Mouse (Mus musculus) MEL-GATA-1-ER (cell line): ENCODE measurements at regions not wholly inside any gene's neighbourhood (a gene's known extent, or its start where the extent isn't known, plus 50 kb on each side); places are given as distances from the start of the nearest gene placed in this dataset.
"Not testable (repeated sequence)": the region's sequence is repeated elsewhere in the genome, so short reads cannot be mapped to it uniquely, and the experiment has no call there.

ENCODE experiments used
- DNase-seq: peaks from one replicate; pipeline ENCODE4 v3.0.0-alpha.2; 2012; ENCODE audit warnings: low read depth; ENCODE audit errors: extremely low read depth

DNA sequence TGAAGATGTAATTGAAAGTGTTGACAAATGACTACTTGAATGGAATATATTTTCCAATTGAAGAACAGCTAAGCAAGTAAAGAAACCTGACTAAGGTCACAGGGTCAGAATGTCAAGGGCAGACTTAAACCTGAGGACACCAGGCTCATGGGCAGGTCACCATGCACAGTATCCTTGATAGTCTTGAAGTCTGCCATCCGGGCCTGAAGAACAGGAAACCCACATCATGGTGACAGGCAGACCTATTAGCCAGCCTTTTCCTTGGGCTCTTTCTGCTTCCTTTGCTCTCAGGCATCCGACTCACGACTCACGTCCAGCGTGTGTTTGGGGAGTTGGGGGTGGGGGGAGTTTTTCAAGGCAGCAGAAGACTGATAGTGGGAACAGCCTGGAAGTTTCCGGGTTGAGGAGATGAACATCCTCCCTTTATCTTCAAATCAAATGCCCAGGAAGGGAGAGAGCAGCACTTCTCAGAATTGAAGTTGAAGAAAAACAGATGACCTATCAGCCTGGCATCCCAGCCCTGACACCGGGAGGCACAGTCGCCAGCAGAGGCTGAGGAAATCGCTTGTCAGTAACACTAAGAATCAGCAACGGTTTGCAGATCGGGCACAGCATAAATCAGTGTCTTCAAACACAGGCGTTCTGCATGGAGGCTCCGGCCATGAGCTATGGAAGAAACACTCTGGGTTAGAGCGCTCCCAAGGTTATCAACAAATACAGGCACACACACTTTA is 163.5 kb downstream of the Opa1 start:
- no peak for DNase-seq

- DNase-seq = no peak
Observed at GRCm38 (mm10) chr16:29745486-29745885, 166.4 kb downstream of the Opa1 start.

DNA sequence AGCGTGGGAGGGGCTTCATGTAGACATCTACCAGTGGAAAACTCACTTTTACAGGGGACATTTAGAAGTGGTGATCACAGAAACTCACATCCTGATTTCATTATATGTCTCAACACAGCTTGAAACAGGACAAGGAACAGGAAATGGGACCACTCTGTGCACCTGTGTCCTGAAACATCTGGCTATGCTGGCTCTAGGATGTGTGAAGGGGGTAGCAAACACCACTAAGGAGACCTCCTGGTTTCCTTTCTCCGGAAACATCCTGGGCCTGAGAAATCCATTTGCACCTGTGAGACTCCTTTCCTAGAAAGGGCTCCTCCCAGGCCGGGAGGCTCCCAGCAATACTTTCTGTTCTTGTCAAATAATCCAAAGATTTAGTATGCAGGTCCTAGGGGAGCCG is 167.1 kb downstream of the Opa1 start:
- DNase-seq = no peak

GRCm38 (mm10) chr16:29749167-29749566 is 170.0 kb downstream of the Opa1 start:
- DNase-seq = no peak

GRCm38 (mm10) chr16:29754579-29755199 is 175.6 kb downstream of the Opa1 start:
- no peak for DNase-seq

- no peak for DNase-seq
Observed at GRCm38 (mm10) chr16:29758246-29758645, 179.1 kb downstream of the Opa1 start.

DNA sequence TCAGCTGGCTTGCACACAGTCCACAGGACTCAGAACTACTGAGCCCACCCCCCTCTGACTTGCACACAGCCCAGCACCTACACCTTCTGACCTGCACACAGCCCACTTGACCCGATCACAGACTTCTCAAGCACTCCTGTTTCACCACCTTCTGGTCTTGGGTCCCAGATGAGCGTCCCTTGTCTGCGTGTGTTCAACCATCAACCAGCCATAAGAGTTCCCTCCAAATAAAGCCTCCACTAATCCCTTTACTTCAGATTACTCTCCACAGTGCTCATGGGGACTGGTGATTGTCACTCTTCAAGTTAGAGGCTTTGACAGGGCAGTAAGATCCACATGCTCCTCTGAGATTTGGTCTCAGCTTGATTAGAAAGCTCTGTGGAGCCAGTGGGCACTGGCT is 180.3 kb downstream of the Opa1 start:
- DNase-seq = no peak

DNA sequence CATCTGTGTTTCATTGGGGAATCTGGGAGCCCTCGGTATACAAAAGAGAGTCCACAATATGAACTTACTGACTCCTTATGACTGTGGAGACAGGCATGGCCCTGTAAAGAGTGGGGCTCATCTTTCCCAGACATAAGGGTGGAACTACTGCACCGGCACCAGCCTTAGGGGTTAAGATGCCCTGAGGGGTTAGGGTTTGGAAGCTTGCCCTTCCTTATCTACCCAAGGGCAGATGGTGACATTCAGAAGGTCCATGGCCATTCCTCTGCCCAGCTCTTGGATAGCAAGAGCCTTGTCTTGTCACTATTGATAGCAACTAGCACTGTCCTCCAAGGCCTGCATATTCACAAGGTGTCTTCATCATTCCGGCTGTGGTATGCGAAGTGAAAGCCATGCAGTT is 181.5 kb downstream of the Opa1 start:
- DNase-seq = no peak

GRCm38 (mm10) chr16:29761779-29762277 is 182.7 kb downstream of the Opa1 start:
- DNase-seq = no peak

DNA sequence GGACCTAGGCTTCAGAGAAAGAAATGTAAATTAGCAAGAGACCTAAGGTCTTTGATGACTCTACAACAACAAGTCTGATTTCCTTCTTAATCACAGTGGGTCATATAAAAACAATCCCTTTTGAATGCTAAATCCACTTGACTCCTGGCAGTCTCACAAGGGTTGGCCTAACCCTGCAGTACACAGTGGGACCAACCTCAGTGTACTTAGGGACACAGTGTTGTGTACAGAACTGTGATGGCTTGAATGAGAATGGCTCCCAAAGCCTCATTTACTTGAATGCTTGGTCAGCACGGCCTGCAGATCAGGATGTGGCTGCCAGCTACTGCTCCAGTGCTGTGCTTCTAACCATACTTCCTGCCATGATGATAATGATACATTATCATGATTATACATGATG is 185.2 kb downstream of the Opa1 start:
- DNase-seq = no peak

- DNase-seq = not testable (repeated sequence)
Observed at GRCm38 (mm10) chr16:29765801-29766200, 186.7 kb downstream of the Opa1 start.

DNA sequence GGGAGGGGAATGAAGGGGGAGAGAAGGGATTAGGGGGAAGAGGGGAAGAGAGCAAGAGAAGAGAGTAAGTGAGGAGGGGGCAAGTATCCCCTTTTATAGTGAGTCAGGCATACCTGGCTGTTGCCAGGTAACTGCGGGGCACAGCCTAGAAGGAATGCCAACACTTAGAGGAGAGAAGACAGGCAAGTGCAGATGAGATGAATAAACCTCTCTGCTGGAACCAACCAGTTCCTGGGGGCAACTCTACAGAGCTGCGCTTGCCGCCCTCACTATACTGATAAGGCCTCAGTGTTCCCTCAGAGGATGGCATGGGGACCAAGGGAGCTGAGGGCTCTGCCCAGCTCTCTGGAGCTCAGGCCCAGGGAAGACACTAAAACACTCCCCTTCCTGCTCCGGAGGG is 192.2 kb downstream of the Opa1 start:
- DNase-seq = no peak

- no peak for DNase-seq
Observed at GRCm38 (mm10) chr16:29771728-29772608, 192.8 kb downstream of the Opa1 start.

DNA sequence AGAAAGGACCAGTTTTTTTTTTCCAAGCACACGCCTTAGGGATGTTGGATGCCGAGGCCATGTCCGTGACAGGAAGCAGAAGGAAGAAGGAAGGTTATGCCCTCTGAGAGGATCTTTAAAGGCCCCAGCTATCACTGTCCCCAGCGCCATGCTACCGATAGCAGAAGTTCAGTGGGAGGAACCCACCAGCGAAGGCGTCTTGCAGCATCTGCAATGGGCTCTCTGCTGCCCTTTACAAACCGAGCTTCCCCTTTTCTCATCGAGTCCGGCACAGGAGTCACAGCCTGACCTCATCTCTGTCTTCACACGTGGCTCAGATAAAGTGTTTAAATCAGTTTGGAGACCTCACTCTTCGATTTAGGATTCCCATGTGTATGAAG is 193.5 kb downstream of the Opa1 start:
- DNase-seq = peak; percentile 7

DNA sequence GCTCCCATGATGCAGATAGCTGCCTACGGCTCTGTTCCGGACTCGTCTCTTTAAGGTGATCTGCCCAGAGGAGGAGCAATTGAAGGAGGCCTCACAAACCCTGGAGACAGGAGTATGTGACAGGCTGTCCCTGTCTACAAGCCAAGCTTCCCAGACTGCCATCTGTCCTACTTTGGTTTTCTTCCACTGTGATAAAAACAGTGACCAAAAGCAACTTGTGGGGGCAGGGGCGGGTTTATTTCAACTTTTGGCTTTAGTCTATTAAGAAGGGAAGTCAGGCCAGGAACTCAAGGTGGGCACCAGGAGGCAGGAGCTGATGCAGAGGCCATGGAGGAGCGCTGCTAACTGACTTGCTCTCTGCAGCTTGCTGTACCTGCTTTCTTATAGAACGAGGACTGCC is 193.9 kb downstream of the Opa1 start:
- DNase-seq = no peak

DNA sequence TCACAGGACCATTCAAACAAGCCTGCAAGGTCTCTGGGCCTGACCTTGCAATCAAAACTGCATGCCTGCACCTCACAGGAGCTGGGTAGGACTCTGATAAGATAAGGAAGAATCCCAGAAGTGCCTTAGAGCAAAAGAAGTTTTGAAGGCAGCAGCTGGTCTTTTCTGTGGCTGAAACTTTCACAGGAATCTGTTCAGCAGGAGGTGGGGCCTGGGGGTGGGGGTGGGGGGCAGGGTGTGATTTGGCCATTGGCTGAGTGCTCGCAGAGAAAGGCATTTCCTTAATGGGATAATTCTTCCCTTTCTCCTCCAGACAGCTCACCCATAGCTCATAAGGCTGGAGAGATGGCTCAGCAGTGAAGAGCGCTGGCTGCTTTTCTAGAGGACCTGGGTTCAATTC is 195.8 kb downstream of the Opa1 start:
- DNase-seq = no peak

GRCm38 (mm10) chr16:29775879-29776278 is 196.7 kb downstream of the Opa1 start:
- no peak for DNase-seq

DNA sequence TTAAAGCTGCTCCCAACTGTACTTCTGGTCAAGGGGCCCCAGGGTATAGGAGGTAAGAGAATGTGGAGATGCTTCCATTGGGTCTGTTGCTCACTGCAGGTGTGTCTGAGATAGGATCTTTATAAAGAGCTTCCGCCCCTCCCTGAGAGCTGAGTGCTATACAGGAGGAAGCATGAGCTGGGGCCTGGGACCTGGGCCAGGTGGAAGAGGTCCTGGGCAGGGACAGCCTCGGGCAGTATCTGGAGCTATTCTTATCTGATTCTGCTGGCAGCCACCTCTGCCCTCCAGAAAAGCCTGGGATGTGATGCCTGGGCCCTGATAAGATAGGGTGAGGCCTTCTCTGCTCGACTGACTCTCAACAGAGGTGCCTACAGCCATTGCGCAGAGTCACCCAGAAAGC is 203.3 kb downstream of the Opa1 start:
- DNase-seq = no peak

DNA sequence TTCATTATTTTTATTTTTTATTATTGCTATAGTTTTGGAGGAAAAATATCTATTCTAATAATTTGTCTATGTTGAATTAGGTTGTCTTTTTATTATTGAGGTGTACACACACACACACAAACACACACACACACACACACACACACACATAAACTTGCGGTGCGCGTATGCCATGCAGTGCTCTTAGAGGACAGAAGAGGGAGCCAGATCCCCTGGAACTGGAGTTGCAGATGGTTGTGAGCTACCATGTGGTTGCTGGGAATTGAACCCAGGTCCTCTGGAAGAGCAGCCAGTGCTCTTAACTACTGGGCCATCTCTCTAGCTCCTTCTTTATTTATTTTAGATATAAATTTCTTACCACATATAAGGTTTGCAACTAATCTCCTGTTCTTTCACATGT is 206.0 kb downstream of the Opa1 start:
- DNase-seq = no peak

- DNase-seq = no peak
Observed at GRCm38 (mm10) chr16:29786540-29786939, 207.4 kb downstream of the Opa1 start.

- peak; percentile 4 for DNase-seq
Observed at GRCm38 (mm10) chr16:29787633-29788511, 208.7 kb downstream of the Opa1 start.
